Mouse (Mus musculus): ENCODE data around the gene Bpnt1. TPM values are rescaled to one million over a fixed set of nuclear protein-coding genes. Genes with fewer than 3 reads are reported as not detected.

Bpnt1 gene
- total and polyA plus RNA-seq, 3 experiments: 22.0 to 29.1 TPM; not detected in 1

DNA sequence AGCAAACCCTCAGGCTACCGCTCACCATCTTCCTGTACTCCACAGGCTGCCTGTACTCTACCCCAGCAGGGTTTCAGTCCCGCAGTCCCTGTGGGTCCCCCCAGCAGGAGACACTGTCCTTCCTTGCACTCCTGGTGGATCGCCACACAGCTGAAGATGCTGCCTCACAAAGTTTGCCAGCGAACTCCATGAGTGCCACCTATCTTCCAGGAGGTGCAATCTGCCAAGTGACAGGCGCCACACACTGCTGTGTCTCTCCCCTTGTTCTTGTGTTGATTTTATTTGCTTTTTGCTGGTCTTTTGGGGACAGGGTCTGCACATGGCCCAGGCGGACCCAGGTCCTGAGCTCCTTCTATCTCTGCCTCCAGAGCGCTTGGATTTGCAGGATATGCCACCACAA, 35.1 kb upstream of the Bpnt1 start:
- H3K4me3 ChIP-seq (ENCODE audit: control insufficient read depth in 1 of 2, insufficient read depth in 1 of 2, low read depth in 2 of 2, low read length in 2 of 2): no peak overlapping the region
- no peaks in the 10 kb centered on the region for H3K27me3 ChIP-seq (ENCODE audit: control insufficient read depth in 1 of 2, insufficient read depth in 2 of 2, low read length in 2 of 2)
- no peaks in the 10 kb centered on the region for H3K79me2 ChIP-seq (ENCODE audit: control insufficient read depth, insufficient read depth, low read length, poor library complexity)
- no peaks in the 10 kb centered on the region for H3K4me1 ChIP-seq (ENCODE audit: control insufficient read depth in 1 of 2, insufficient read depth in 2 of 2, low read length in 2 of 2)
- peaks cover 0 to 8% of the 10 kb centered on the region in 2 experiments; a peak in 2 of 4 replicates for H3K36me3 ChIP-seq (ENCODE audit: control insufficient read depth in 1 of 2, insufficient read depth in 2 of 2, low read length in 2 of 2)
- no peak for DNase-seq (ENCODE audit: low read depth, low spot score)
- no peak overlapping the region for H3K27ac ChIP-seq (ENCODE audit: control insufficient read depth, low read depth, low read length)
- no peak overlapping the region for H3K9ac ChIP-seq (ENCODE audit: control insufficient read depth, low read depth, low read length, poor library complexity, severe bottlenecking)
- H3K9me3 ChIP-seq (replicated peaks; ENCODE audit: insufficient read depth, low read length): no peaks in the 10 kb centered on the region
- TF ChIP-seq ZC3H11A (IDR thresholded peaks at IDR 0.05; ENCODE audit: low read depth, low read length): no peak
- TF ChIP-seq MXI1 (IDR thresholded peaks at IDR 0.05; ENCODE audit: low read depth, low read length): no peak
- no peak for TF ChIP-seq MAFK (IDR thresholded peaks at IDR 0.05; ENCODE audit: borderline replicate concordance, low read depth, low read length)
- TF ChIP-seq POLR2A (IDR thresholded peaks at IDR 0.05; ENCODE audit: control insufficient read depth in 1 of 2, insufficient read depth in 1 of 2, low read depth in 1 of 2, low read length in 2 of 2, poor library complexity in 1 of 2): no peak
- TF ChIP-seq CHD2 (IDR thresholded peaks at IDR 0.05; ENCODE audit: low read length): no peak

DNA sequence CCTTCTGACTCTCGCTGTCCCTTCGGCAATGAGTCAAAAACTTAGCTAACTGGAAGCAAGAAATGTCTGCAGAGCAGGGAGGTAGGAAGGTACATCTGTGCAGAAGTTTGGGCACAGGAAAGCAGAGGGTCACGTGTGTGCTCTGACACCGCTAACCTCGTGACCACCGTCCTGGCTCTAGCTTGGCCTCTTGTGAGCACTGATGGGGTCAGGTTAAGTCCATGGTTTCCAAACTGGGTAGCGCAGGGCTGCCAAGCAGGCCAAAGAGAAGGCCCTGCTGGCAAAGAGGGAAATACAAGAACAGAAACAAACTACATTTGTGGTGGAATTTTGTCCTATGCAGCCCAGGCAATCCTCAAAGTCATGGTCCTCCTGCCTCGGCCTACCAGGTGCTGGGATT, 33.5 kb upstream of the Bpnt1 start:
- H3K4me3 ChIP-seq (ENCODE audit: control insufficient read depth in 1 of 2, insufficient read depth in 1 of 2, low read depth in 2 of 2, low read length in 2 of 2): no peak overlapping the region
- no peaks in the 10 kb centered on the region for H3K4me1 ChIP-seq (ENCODE audit: control insufficient read depth in 1 of 2, insufficient read depth in 2 of 2, low read length in 2 of 2)
- TF ChIP-seq MXI1 (IDR thresholded peaks at IDR 0.05; ENCODE audit: low read depth, low read length) (no peak), HCFC1 (IDR thresholded peaks at IDR 0.05; ENCODE audit: low read depth, low read length) (no peak), TCF12 (IDR thresholded peaks at IDR 0.05; ENCODE audit: low read depth, low read length) (no peak), ZNF384 (IDR thresholded peaks at IDR 0.05; ENCODE audit: low read depth, low read length) (no peak), UBTF (IDR thresholded peaks at IDR 0.05; ENCODE audit: borderline replicate concordance, insufficient read depth, low read depth, low read length) (no peak), USF1 (IDR thresholded peaks at IDR 0.05; ENCODE audit: low read depth, low read length) (no peak), GABPA (IDR thresholded peaks at IDR 0.05; ENCODE audit: low read depth, low read length) (no peak), NRF1 (IDR thresholded peaks at IDR 0.05; ENCODE audit: insufficient read depth, low read depth, low read length, poor library complexity, severe bottlenecking) (no peak), ZC3H11A (IDR thresholded peaks at IDR 0.05; ENCODE audit: low read depth, low read length) (no peak), POLR2A (IDR thresholded peaks at IDR 0.05; ENCODE audit: control insufficient read depth in 1 of 2, insufficient read depth in 1 of 2, low read depth in 1 of 2, low read length in 2 of 2, poor library complexity in 1 of 2) (no peak), POLR2AphosphoS5 (IDR thresholded peaks at IDR 0.05; ENCODE audit: borderline replicate concordance, low read depth, low read length) (no peak), RAD21 (IDR thresholded peaks at IDR 0.05; ENCODE audit: low read depth, low read length) (no peak)
- H3K27me3 ChIP-seq (ENCODE audit: control insufficient read depth in 1 of 2, insufficient read depth in 2 of 2, low read length in 2 of 2): no peaks in the 10 kb centered on the region
- DNase-seq (ENCODE audit: low read depth, low spot score): no peak
- H3K9ac ChIP-seq (ENCODE audit: control insufficient read depth, low read depth, low read length, poor library complexity, severe bottlenecking): no peak overlapping the region
- peaks cover 0 to 8% of the 10 kb centered on the region in 2 experiments; a peak in 2 of 4 replicates for H3K36me3 ChIP-seq (ENCODE audit: control insufficient read depth in 1 of 2, insufficient read depth in 2 of 2, low read length in 2 of 2)
- H3K27ac ChIP-seq (ENCODE audit: control insufficient read depth, low read depth, low read length): no peak overlapping the region
- H3K79me2 ChIP-seq (ENCODE audit: control insufficient read depth, insufficient read depth, low read length, poor library complexity): no peaks in the 10 kb centered on the region
- H3K9me3 ChIP-seq (replicated peaks; ENCODE audit: insufficient read depth, low read length): no peaks in the 10 kb centered on the region
